Mouse (Mus musculus) CD8-positive naive resting alpha-beta T cell, adult 57 days (primary cell): ENCODE measurements around the gene Pet117. TPM values are rescaled to one million over a fixed set of nuclear protein-coding genes. Genes with fewer than 3 reads are reported as not detected.

Experiments
- total RNA-seq: library from RNA; stranded (reverse); gene quantifications from one replicate; pipeline ENCODE4 v1.2.4, GENCODE M21; 2023

Gene Pet117
- total RNA-seq: not detected

GRCm38 (mm10) chr2:144368400-144369019 lies at the start of gene Pet117, which contains the start of gene Kat14:
Gene Pet117 (plus strand): TSS chr2:144368996.
Gene Kat14 (plus strand): TSS chr2:144368983.

DNA sequence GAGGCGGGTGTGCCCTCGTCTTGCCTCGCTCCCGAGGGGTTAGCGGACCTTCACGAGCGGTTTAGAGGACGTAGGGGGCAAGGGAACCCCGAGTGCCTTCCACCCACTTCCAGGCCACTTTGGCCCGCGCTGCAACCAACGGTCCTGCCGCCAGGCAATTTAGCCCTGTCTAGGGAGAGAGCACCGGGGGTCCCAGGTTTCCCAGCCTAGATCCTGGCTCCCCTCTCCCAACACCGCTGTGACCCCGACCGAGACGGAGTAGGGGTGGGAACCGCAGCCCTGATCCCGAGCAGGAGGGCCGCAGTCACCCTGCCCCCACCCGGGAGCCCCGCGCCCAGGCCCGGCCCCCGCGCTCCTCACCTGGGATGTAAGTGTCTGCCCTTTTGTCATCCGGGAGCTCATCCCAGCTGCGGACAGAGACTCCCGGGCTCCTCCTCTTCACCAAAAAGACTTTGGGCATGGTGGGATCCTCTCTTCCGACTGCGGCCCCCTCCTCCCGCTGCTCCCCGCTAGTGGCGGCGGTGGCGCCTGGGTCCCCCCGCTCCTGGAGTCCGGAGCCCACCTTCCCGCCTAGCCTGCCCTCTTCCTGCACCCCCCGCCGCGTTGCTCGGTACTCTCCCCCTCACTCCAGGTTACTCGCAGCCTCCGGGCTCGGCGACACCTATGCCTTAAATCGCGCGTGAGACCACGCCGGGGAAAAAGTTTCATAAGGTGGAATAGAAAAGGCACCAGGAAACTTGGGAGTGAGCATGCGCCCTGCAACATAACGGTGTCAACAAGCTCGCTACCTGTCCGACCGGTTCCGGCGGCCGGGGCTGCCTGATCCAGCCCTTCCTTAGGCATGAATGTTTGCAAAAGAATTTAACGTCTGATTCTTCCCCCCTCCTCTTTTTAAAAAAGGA lies 37.1 kb upstream of the Pet117 start, which contains the start of gene Ovol2:
Gene Ovol2, minus strand, starts transcription at position 746 of the 902 bp plus-strand sequence.

Other genes starting within 250 kb of the Pet117 start
- 6.1 TPM for gene Mgme1, start 98.3 kb upstream of the Pet117 start, total RNA-seq
- 411 TPM for gene Snx5, start 98.1 kb upstream of the Pet117 start, total RNA-seq
- gene Ovol2, start 36.9 kb upstream of the Pet117 start, total RNA-seq: not detected
- gene Kat14, start within 50 bp of the Pet117 start, total RNA-seq: 31.8 TPM
- gene Dzank1, start 158.4 kb downstream of the Pet117 start, total RNA-seq: not detected
- gene Polr3f, start 158.7 kb downstream of the Pet117 start, total RNA-seq: 36.2 TPM
- 3.3 TPM for gene Rbbp9, start 181.9 kb downstream of the Pet117 start, total RNA-seq
- gene Sec23b, start 187.2 kb downstream of the Pet117 start, total RNA-seq: 61.2 TPM
- gene Smim26, start 225.1 kb downstream of the Pet117 start, total RNA-seq: 16.4 TPM
- 28.9 TPM for gene Dtd1, start 230.9 kb downstream of the Pet117 start, total RNA-seq